Mouse (Mus musculus): Measurements from ENCODE around the gene Stt3b.

- TF ChIP-seq GATA1 (IDR thresholded peaks at IDR 0.05; ENCODE audit: borderline replicate concordance, low read length) (no peak), FLI1 (IDR thresholded peaks at IDR 0.05; ENCODE audit: low read length) (no peak)
Measured at GRCm38 (mm10) chr9:115205491-115205890, 104.7 kb downstream of the Stt3b start.

Data from megakaryocyte, embryonic 14.5 days (primary cell).